Mouse (Mus musculus) MN1 (cell line): ENCODE results near the gene Exoc6.

Experiments
- DNase-seq: peaks from one replicate; pipeline ENCODE4 v3.0.0-alpha.2; 2016; ENCODE audit warnings: low spot score

The Exoc6 gene

GRCm38 (mm10) chr19:37574802-37575201 is 24.6 kb downstream of the Exoc6 start:
- DNase-seq = peak; percentile 28

GRCm38 (mm10) chr19:37579607-37580006 is 29.4 kb downstream of the Exoc6 start:
- no peak for DNase-seq

GRCm38 (mm10) chr19:37580438-37580837 is 30.2 kb downstream of the Exoc6 start:
- DNase-seq = no peak

GRCm38 (mm10) chr19:37585210-37585609 is 35.0 kb downstream of the Exoc6 start:
- DNase-seq = no peak

- DNase-seq = no peak
These were observed 35.5 kb downstream of the Exoc6 start for GRCm38 (mm10) chr19:37585684-37586083.

- no peak for DNase-seq
These were observed 40.3 kb downstream of the Exoc6 start for GRCm38 (mm10) chr19:37590544-37590943.

- DNase-seq = peak; percentile 46
These were observed 52.0 kb downstream of the Exoc6 start for GRCm38 (mm10) chr19:37601968-37602848.

GRCm38 (mm10) chr19:37609991-37610390 is 59.8 kb downstream of the Exoc6 start:
- no peak for DNase-seq

GRCm38 (mm10) chr19:37612893-37613292 is 62.7 kb downstream of the Exoc6 start:
- no peak for DNase-seq

GRCm38 (mm10) chr19:37615039-37615630 is 64.9 kb downstream of the Exoc6 start:
- DNase-seq = no peak

- no peak for DNase-seq
These were observed 97.8 kb downstream of the Exoc6 start for GRCm38 (mm10) chr19:37647994-37648393.

- DNase-seq = no peak
These were observed 100.3 kb downstream of the Exoc6 start for GRCm38 (mm10) chr19:37650526-37650925.

GRCm38 (mm10) chr19:37654012-37654411 is 103.8 kb downstream of the Exoc6 start:
- no peak for DNase-seq

- no peak for DNase-seq
These were observed 106.2 kb downstream of the Exoc6 start for GRCm38 (mm10) chr19:37656441-37656840.

- DNase-seq = no peak
These were observed 115.0 kb downstream of the Exoc6 start for GRCm38 (mm10) chr19:37665256-37665655.

GRCm38 (mm10) chr19:37667855-37668594 is 117.8 kb downstream of the Exoc6 start:
- DNase-seq = no peak

- DNase-seq = no peak
These were observed 118.4 kb downstream of the Exoc6 start for GRCm38 (mm10) chr19:37668657-37669056.

GRCm38 (mm10) chr19:37669486-37669885 is 119.3 kb downstream of the Exoc6 start:
- DNase-seq = no peak

- no peak for DNase-seq
These were observed 123.2 kb downstream of the Exoc6 start for GRCm38 (mm10) chr19:37673393-37673792.

GRCm38 (mm10) chr19:37685281-37685680 is 135.1 kb downstream of the Exoc6 start, which contains the start of gene Cyp26c1:
Gene Cyp26c1, plus strand, starts transcription at chr19:37685581.
- DNase-seq = no peak

- no peak for DNase-seq
These were observed 136.1 kb downstream of the Exoc6 start for GRCm38 (mm10) chr19:37686347-37686746.
